Mouse (Mus musculus): ENCODE measurements around the gene Zfp398. TPM values are rescaled to one million over a fixed set of nuclear protein-coding genes. Genes with fewer than 3 reads are reported as not detected.

Gene Zfp398
- polyA plus RNA-seq (2017; shearing (Covaris generic)), result 10 to 100 TPM; 16.0 to 20.3 TPM

DNA sequence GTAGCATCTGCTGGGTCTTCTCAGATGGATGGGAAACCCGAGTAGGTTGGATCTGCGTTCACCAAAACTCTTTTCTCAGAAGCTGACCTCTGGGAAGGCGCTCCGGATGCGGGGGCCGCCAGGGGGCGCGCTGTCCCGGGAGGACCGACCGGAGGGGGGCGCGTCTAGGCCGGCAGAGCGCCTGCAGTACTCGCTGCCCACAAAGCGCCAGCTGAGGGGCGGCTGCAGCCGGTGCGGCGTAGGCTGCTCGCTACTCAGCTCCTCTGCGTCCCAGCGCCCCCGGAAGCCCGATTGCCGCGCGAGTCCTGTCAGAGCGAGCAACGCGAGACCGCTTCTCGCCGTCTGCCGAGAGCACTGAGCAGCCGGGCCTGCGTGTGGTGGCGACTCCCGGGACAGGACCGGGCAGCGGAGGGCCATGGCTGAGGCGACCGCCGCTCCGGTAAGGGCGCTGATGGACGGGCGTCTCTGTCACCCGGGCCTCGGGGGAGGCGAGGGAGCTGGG is at the start of gene Zfp398:
TSS of gene Zfp398 (plus strand) at position 180 of the 502 bp plus-strand sequence.

GRCm38 (mm10) chr6:47813257-47813878 is 22.1 kb upstream of the Zfp398 start, which contains the start of gene Pdia4:
Pdia4 (minus strand) TSS chr6:47813430.

GRCm38 (mm10) chr6:47830104-47831078 is 5.1 kb upstream of the Zfp398 start, which contains the start of gene Zfp786:
Zfp786 (minus strand) TSS chr6:47830867.

DNA sequence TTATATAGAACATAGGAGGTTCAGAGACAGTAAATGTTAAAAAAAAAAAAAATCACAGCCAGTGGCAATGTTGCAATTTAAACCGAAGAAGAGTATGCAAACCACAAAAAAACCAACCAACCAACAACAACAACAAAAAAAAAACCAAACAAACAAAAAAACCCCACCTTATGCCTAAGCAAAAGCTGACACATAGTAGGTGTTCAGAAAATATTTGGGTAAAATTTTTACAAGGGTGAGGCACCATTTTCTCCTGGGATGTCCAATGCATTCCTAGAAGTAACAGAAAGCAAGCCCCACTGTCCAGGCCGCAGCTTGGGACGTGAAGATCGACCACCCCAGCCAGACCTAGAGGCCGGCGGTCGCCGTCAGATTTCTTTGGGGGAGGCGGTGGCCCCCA is 41.6 kb downstream of the Zfp398 start, which contains the start of gene Zfp282:
TSS of gene Zfp282 (plus strand) at position 147 of the 400 bp plus-strand sequence.

GRCm38 (mm10) chr6:47920447-47921340 is 85.2 kb downstream of the Zfp398 start, which contains the start of gene Zfp212:
Zfp212 (plus strand) TSS chr6:47920476.

Other genes with a start within 250 kb of the Zfp398 start
- gene Ezh2, start 240.3 kb upstream of the Zfp398 start, polyA plus RNA-seq (2017; shearing (Covaris generic)), result 10 to 100 TPM; 61.8 to 62.6 TPM
- gene Pdia4, start 22.2 kb upstream of the Zfp398 start, polyA plus RNA-seq (2017; shearing (Covaris generic)), result 100 to 1,000 TPM in 1 of 2 experiments, 10 to 100 TPM in 1; 94.1 to 168 TPM
- gene Zfp786, start 4.8 kb upstream of the Zfp398 start, polyA plus RNA-seq (2017; shearing (Covaris generic)), result under 1 TPM; 0.07 to 0.18 TPM
- gene Zfp282, start 41.5 kb downstream of the Zfp398 start, polyA plus RNA-seq (2017; shearing (Covaris generic)), result 10 to 100 TPM in 1 of 2 experiments, 1 to 10 TPM in 1; 8.8 to 11.4 TPM
- gene Zfp212, start 84.8 kb downstream of the Zfp398 start, polyA plus RNA-seq (2017; shearing (Covaris generic)), result 10 to 100 TPM; 14.6 to 18.0 TPM
- gene Zfp956, start 117.7 kb downstream of the Zfp398 start, polyA plus RNA-seq (2017; shearing (Covaris generic)), result 10 to 100 TPM; 19.6 to 32.5 TPM
- 10 to 100 TPM; 26.7 to 30.0 TPM for gene Zfp777, start 213.2 kb downstream of the Zfp398 start, polyA plus RNA-seq (2017; shearing (Covaris generic))

Data from activated CD4-positive, CD25-positive, alpha-beta regulatory T cell (primary cell).